Mouse (Mus musculus) WW6 (cell line): ENCODE results near the gene Zfpm1.

Source experiments
- DNase-seq: peaks from one replicate; pipeline ENCODE4 v3.0.0-alpha.2; 2013; ENCODE audit warnings: low read depth, low spot score

The Zfpm1 gene

DNA sequence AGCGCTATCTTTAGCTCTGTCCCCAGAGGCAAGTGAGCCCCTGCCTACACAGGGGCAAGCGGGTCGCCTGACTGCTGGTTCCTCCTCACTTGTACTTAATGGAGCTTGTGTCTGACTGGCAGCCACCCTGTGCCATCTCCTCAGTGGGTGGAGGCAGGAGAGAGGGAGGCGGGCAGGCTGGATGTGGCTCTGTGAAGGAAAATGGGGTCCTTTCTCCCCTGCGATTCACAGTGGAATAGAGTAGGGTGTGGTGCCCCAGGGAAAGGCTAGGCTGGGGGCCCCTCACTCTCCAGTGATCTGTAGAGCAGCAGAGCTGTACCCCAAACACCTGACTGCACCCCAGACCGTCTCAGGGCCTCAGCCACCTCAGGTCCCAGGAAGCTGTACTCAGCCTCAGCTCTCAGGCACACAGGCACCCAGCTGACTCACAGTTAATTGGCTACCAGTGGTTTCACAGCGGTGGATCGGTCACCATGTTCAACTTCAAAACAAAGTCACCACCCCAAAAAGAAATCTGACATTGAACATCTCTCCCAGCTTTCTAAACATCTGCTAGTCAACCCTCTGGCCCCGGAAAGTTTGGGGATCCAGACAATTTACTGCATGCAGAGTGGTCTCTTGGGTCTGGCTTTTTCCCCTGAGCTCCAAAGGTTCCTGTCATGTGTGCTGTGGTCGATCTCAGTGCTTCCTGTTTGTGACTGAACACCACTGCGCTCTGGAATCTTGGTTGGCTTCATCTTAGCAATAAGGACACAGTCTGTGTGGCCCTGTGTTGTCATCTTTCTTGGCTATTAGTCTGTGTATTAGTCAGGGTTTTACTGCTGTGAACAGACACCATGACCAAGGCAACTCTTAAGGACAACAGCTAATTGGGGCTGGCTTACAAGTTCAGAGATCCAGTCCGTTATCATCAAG, 63.5 kb downstream of the Zfpm1 start:
- DNase-seq, result no peak

DNA sequence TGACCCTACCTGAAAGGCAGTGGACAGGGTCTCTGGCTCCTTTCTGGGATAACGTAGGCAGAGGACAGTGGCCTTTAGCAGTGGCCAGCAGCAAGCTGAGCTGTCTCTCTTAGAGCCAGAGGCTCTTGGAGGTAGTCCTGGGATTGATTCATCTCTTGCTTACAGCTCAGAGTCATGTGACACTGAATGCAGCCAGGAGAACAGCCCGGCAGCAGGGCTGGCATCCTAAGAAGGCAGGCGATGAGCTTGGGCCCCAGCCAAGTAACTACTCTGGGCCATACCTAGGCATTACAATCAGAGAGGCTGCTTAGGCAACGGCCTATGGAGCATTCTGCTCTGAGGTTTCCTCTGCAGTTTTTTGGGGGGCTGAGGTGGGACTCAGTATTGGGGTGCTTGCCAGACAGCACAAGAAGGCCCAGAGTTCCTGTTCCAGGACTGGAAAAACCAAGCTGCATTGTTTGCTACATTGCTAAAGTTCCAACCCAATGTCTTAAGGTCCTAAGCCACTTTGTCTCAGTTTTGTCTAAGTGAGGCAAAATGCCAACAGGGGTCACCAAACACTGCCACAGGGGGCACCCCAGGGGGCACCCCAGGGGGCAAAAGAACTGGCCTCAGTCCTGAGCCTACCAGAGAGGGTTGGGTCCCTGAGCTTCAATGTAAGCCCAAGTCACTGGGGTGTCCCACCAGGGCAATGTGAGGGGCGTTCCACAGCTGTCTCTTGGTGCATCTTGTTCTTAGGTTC, 66.0 kb downstream of the Zfpm1 start:
- no peak for DNase-seq

DNA sequence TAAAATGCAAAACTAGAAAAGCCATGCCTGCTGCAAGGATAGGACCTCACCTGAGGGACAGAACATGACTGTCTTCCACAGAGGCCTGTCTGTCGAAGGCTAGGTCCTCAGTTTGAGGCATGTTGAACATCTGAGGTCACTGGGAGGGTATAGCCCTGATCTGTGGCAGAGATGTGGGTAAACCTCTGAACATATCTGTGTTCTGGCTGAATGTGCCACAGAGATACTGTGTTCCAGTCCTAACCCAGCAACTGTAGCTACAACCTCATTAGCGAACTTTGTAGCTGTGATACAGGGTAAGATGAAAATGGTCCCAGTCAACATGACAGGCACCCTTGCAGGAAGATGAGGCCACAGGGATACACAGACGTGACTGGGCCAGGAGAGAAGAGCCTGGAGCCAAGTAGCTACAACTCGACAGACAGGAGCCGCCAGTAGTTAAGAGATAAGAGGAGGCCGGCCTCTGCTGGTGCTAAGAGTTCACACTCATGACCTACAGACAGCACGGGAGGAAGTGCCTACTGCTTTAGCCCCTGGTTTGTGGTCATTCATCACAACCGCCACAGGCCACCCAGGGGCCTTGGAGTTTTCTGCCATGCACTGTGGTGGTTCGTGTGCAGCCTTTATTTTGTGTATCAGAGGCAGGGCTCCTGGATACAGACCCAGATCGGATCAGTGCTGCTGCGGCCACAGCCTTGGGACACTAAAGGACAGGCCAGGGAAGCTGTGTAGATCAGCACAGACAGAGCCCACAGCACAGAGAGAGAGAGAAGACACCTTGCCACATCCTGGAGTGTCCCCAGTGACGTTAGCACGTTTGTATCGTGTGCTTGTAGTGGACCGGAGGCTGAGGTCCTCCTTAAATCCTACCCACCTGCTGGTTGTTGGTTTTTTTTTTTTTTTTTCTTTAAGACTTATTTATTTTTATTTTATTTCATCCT, 67.7 kb downstream of the Zfpm1 start:
- no peak for DNase-seq

DNA sequence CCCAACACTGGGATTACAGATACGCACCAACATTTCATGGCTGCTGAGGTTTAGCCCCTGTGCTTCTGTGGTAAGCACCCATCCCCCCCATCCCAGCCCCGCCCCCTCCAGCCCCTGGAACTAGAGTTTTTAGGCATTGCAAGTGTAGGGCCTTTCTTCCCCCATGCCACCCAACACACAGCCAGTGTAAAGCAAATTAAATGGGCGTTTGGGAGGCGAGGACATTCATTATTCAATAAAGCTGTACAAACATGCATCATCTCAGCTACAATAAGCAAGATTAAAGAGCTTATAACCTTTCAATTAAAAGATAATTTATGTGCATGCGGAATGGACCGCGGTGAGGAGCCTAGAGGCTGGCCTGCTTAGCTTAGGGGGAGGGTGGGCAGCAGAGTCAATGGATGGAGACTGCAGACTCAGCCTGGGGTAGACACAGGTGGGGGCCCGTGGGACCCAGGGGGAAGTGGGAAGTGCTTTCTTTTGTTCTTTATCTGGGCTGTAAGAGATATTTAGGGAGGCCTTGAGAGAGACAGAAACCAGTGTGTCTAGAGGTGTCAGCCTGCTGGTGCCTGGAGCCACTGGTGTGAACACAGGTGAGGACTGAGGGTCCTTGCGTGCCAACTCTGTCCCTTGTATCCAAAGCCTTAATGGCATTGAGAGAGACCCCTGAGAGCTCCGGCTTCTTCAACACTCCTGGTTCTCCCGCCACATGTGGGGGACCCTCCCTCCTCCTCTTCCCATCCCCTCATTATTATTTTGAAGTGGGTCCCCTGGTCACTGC, 68.6 kb downstream of the Zfpm1 start:
- DNase-seq, result no peak

DNA sequence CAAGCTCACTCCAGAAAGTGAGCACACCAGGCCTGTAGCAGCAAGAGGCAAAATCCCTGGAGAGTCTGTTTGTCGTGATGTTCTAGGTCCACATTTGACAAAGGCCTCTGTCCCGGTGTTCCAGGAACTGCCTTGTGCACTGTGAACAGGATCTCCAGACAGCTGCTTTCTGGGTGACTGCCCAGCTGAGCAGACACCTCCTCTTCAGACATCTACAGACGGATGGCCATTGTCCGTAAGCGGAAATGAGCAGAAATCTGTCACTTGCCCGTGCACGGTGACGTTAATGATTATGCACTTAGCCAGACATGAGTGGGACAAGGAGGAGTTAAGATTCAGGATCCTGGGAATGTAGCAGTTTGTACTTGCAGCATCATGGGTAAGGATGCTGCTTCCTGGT, 72.2 kb downstream of the Zfpm1 start:
- DNase-seq, result no peak

DNA sequence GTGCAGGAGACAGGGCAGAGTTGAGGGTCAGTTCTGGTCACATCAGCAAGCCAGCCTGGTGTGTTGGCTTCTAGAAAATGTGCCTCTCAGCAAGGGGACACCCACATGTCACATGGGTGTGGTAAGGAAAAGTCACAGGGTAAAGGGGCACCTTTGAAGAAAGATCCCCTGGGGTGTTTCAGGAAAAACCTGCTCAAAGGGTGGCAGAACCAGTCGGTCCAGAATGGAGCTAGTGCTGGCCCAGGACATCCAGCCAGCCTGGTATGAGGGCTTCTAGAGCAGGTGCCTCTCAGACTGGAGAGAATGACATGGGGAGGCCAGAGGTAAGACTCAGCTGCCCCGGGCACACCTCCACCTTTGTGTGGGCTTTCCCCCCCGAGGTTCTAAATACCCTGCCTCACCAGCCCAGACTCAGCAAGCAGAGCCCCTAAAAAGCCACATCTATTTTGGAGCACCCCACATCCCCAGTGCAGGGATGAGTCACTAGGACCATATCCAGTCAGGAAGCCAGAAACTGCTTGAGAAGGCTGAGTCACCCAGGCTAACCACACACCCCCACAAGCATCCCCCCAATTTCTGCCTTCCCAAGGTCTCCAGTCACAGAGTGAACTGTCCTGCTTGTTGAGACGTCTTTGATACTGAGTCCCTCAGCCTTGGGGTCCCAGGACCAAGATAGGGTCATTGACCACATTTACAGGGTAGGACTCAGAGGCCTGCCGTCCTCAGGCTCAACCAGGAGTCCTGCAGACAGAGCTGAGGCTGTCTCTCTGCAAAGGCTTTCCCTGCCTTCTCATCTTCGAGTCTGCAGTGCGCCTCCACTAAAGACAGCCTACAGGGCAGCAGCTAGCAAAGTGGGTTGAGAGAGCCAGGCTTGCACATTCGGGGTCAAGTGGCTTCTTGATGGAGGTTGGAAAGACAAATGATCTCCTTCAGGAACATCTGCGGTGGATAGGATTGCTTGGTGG, 74.0 kb downstream of the Zfpm1 start:
- no peak for DNase-seq

DNA sequence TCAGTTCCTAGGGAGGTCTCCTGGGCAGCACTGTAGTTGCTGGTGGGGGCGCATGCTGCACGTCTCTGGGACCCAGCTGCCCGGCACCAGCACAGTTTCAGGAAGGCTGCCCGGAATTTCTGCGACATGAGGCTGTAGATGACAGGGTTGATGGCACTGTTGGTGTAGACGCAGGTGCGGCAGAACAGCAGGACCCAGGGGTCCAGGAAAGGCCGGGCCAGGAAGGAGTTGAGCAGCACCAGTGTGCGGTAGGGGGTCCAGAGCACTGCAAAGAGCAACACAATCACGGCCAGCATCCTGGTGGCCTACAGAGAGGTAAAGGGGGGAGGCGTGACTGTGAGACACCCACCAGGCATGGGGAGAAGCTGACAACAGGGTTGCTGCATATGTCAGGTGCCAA, 75.3 kb downstream of the Zfpm1 start:
- DNase-seq, result no peak

DNA sequence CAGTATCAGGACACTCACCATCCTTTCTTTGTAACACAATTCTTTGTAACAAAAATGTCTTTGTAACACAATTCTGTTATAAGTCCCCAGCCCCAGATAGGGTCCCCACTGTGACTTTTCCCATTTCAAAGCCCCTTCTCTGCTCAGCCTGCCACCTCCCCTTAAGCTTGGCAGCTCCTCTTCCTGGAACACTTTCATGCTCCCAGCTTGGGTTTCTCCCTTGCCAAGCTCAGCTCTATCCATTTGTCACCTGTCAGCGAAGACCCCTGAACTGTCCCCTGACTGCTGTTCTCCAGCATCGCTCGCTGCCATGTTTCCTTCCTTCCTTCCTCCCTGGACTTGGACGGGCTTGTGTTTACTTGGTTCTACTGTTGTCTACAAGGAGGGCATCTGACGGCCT, 75.7 kb downstream of the Zfpm1 start:
- DNase-seq, result no peak

DNA sequence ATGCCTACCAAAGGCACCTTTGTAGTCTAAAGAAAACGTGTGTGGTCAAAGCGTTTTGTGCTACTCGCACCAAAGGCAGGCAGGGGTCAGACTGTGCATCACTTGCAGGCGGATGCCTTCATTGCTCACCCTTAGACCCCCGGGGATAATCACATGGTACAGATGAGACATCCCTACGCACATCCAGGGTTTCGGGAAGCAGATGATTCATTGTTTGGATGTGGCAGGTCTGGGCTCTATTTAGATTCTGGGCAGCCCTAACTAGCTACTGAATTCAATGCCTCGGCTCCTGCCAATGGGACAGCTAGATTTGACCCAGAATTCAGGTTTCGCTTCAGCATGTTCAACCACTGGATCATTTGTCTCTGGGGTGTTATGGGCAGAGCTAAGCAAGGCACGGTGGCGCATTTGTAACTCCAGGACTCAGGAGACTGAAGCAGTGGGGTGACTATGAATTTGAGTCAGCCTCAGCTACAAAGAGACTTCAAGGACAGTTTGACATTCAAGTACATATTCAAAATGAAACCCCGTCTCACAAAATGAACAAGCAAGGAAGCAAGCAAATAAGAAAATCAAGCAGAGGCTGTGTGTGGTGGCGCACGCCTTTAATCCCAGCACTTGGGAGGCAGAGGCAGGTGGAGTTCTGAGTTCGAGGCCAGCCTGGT, 77.3 kb downstream of the Zfpm1 start:
- DNase-seq, result no peak

DNA sequence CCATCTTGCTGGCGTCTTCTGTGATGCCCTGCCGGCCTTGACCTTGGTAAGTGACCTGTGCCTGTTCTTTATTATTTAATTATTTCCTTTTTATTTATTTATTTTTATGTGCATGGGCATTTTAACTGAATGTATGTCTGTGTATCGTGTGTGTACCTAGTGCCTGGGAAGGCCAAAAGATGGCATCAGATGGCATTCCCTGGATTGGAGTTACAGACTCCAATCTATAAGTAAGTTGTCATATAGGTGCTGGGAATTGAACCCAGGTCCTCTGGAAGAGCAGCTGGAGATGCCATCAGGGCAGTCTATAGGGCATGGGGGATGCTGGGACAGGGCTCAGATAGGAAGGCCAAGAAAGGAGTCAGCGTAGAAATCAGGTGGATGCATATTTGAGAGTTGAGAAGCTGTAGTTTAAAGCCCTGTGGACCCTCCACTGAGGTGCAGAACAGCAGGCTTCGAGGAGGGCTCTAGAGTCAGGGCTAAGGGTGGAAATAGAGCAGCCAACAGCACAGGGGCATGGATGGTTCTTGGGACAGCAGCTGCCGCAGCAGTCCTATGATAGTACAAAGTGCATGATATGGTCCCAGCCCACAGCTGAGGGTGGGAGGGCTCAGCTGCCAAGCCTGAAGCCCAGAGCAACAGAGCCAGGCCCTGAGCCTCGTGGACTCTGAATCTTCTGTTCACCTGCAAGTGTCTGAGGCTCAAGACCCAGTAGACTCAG, 78.9 kb downstream of the Zfpm1 start, which contains the start of gene Trhr2:
Gene Trhr2, minus strand, starts transcription at position 51 of the 721 bp plus-strand sequence.
- DNase-seq, result no peak

DNA sequence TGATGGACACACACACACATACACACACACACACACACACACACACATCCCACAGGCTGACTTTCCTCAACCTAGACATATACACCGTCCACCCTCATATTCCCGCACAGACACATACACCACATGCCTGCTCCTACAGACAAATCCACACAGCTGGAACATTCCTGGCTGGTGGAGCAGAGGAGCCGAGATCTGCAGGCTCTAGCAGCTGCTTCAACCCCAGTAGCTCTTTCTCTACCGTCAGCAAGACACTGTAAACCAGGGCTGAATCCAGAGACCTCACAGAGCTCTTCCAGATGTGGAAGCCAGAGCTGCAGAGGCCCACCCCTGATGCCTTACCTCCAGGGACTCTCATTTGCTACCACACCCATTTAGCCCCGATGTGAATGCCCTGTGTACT, 80.3 kb downstream of the Zfpm1 start:
- no peak for DNase-seq

DNA sequence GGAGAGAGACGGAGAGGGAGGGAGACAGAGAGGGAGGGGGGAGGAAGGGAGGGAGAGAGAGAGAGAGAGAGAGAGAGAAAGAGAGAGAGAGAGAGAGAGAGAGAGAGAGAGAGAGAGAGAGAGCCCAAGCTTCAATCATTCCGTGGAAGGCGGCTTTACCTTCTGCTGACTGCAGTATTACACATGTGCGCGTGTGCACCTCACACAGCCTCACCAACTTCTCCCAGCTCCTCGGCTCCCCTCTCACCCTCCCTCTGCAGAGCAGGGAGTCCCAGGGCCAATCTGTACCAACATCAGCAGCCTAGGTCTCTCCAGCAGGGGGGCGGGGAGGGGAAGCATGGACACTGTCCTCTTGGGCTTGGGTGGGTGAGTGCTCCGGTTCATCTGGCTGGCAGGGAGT, 81.0 kb downstream of the Zfpm1 start:
- DNase-seq, result no peak

DNA sequence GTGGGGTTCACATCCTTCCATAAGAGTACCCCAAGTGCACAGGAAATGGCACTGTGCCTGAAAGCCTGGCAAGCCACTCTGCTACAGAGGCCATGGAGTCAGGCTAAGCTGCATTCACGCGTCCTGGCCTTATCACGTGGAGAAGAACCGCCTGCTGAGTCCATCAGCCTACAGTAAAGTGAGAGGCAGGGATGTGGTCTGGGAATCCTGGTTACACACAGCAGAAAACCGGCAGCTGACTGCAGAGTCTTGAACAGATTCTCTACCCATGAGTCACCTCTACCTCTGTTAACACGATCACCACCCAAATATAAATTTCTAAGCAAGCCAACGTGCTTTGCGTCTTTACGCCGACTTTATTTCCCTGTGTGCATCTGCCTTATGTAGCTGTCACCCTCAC, 86.6 kb downstream of the Zfpm1 start:
- DNase-seq, result no peak

DNA sequence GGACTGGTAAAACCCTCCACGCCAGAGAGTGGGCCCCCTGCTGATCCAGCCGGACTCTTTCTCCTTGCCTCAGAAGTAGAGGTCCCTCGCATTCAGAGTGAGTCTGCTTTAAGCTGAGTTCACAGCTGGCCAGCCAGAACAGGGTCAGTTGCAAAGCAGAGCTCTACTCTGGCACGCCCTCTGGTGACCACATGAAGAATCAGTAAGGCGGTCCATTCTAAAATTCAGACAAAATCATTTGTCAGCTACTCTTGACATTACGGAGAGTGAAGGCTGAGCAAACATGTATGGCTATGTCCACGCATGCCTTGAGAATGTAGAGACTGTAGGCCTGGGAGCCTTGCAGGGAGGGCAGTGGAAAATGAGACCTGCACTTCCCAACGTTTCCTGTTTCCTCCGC, 87.7 kb downstream of the Zfpm1 start:
- peak; percentile 18 for DNase-seq

DNA sequence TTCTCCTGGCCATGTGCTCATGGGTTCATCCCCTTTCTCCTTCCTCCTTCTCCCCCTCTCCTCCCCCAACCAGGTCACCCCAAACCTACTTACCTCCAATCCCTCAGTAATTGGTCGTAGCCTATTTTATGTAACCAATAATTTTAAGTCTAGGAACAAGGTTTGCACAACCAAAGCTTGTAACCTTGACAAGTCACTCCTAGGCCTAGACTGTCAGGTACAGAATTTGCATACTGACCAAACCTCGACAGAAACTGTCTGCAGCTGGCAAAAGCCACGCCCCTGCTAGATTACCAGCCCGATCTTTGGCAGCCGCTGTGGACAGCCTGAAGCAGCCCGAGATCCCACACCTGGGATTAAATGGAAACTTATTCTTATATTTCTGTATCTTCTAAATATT, 89.8 kb downstream of the Zfpm1 start:
- DNase-seq, result no peak

DNA sequence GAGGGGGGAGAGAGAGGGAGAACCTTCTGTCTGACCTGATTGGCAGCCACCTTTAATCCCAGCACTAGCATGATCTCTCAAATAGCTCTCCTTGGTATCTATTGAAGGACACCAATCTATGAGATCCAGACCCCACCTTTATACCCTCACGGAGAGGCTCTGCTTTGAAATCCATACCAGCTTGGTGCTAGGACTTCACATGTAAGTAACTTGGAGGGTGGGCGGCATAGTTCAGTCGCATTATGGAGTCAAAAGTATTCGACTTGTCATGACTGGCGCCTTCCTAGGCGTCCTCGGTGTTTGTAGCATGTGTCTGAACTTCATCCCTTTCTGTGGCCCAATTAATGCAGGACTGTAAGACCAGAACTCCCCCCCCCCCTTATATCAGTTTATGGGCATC, 93.4 kb downstream of the Zfpm1 start:
- no peak for DNase-seq

DNA sequence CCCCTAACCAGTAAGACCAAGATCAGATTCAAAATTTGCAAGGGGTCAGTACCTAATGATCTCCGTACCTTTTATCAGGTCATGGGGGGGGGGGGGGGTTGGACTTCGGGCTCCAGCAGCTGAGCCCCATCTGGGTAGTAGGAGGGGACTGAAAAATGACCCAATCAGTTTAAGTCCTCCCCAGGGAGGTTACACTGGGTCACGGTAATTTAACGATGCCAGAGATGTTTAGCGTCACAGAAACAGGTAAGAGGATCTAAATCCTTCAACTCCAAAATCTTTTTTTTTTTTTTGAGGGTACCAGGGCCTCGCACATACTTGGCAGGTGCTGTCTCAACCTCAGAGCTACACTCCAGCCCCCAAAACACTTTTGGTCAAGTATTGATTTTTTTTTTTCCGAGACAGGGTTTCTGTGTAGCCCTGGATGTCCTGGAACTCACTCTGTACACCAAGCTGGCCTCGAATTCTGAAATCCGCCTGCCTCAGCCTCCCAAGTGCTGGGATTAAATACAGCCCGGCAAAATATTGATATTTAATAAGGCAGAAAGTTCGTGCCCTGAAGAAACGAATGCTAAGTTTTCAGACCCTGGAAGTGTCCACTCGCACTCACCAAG, 93.9 kb downstream of the Zfpm1 start:
- no peak for DNase-seq
